Mouse (Mus musculus) bone marrow macrophage, adult 2 months (primary cell): ENCODE measurements around the gene Kcnk5. TPM values are rescaled to one million over a fixed set of nuclear protein-coding genes. Genes with fewer than 3 reads are reported as not detected.

Experiments used
- H3K27ac ChIP-seq: 2 replicates; pipeline ENCODE4 v1.5.1; 2012; ENCODE audit warnings: low read depth, low read length; ENCODE audit not compliant: insufficient read depth
- H3K4me1 ChIP-seq: 2 replicates; pipeline ENCODE4 v1.6.1; 2012; ENCODE audit warnings: low read length; ENCODE audit not compliant: control insufficient read depth, insufficient read depth
- H3K4me3 ChIP-seq: 2 replicates; pipeline ENCODE4 v1.5.1; 2012; ENCODE audit warnings: mild to moderate bottlenecking, low read length, moderate library complexity; ENCODE audit not compliant: insufficient read depth
- CTCF ChIP-seq: IDR thresholded peaks from 2 replicates; pipeline ENCODE4 v1.5.1; 2012; ENCODE audit warnings: low read depth, mild to moderate bottlenecking, low read length, moderate library complexity
- POLR2A ChIP-seq: IDR thresholded peaks from 2 replicates; pipeline ENCODE4 v1.6.1; 2012; ENCODE audit warnings: mild to moderate bottlenecking, low read depth, low read length, borderline replicate concordance
- polyA plus RNA-seq: library from polyadenylated mRNA; stranded (reverse); fragments of >200 nt; gene quantifications from 2 replicates; pipeline ENCODE4 v1.2.4, GENCODE M21; 2012; ENCODE audit not compliant: missing spikeins, insufficient read depth, insufficient read length

The Kcnk5 gene
- polyA plus RNA-seq, 1 experiment: 0.16 TPM

- Histone ChIP-seq H3K27ac (no peak overlapping the region), H3K4me3 (no peak overlapping the region), H3K4me1 (no peaks in the 10 kb centered on the region)
- TF ChIP-seq POLR2A (no peak), CTCF (no peak)
Measured at GRCm38 (mm10) chr14:20128162-20128561, 53.4 kb downstream of the Kcnk5 start.

GRCm38 (mm10) chr14:20127406-20128087 is 54.1 kb downstream of the Kcnk5 start:
- Histone ChIP-seq H3K4me1 (no peaks in the 10 kb centered on the region), H3K4me3 (no peak overlapping the region), H3K27ac (no peak overlapping the region)
- TF ChIP-seq POLR2A (no peak), CTCF (no peak)

GRCm38 (mm10) chr14:20120868-20121267 is 60.7 kb downstream of the Kcnk5 start:
- Histone ChIP-seq H3K4me3 (no peak overlapping the region), H3K4me1 (no peaks in the 10 kb centered on the region), H3K27ac (no peak overlapping the region)
- TF ChIP-seq POLR2A (no peak), CTCF (no peak)

- H3K4me3 ChIP-seq: no peak overlapping the region
- no peak overlapping the region for H3K27ac ChIP-seq
- TF ChIP-seq CTCF (no peak), POLR2A (no peak)
- no peaks in the 10 kb centered on the region for H3K4me1 ChIP-seq
Measured at GRCm38 (mm10) chr14:20120012-20120411, 61.6 kb downstream of the Kcnk5 start.

- no peaks in the 10 kb centered on the region for H3K4me1 ChIP-seq
- no peak overlapping the region for H3K27ac ChIP-seq
- no peak for TF ChIP-seq POLR2A
- no peak for TF ChIP-seq CTCF
- no peak overlapping the region for H3K4me3 ChIP-seq
Measured at GRCm38 (mm10) chr14:20116149-20116605, 65.4 kb downstream of the Kcnk5 start.

- no peak overlapping the region for H3K4me3 ChIP-seq
- no peak for TF ChIP-seq POLR2A
- TF ChIP-seq CTCF: no peak
- no peaks in the 10 kb centered on the region for H3K4me1 ChIP-seq
- H3K27ac ChIP-seq: no peak overlapping the region
Measured at GRCm38 (mm10) chr14:20114951-20115350, 66.7 kb downstream of the Kcnk5 start.

GRCm38 (mm10) chr14:20113964-20114363 is 67.6 kb downstream of the Kcnk5 start:
- Histone ChIP-seq H3K27ac (no peak overlapping the region), H3K4me1 (no peaks in the 10 kb centered on the region), H3K4me3 (no peak overlapping the region)
- TF ChIP-seq POLR2A (no peak), CTCF (peak; percentile 69)

- Histone ChIP-seq H3K4me3 (no peak overlapping the region), H3K4me1 (no peaks in the 10 kb centered on the region), H3K27ac (no peak overlapping the region)
- no peak for TF ChIP-seq POLR2A
- TF ChIP-seq CTCF: no peak
Measured at GRCm38 (mm10) chr14:20113189-20113961, 68.2 kb downstream of the Kcnk5 start.

- TF ChIP-seq POLR2A (no peak), CTCF (no peak)
- Histone ChIP-seq H3K4me1 (no peaks in the 10 kb centered on the region), H3K27ac (no peak overlapping the region), H3K4me3 (no peak overlapping the region)
Measured at GRCm38 (mm10) chr14:20112218-20112617, 69.4 kb downstream of the Kcnk5 start.

- no peak for TF ChIP-seq CTCF
- TF ChIP-seq POLR2A: no peak
Measured at GRCm38 (mm10) chr14:20110945-20111344, 70.7 kb downstream of the Kcnk5 start.

GRCm38 (mm10) chr14:20106271-20106670 is 75.3 kb downstream of the Kcnk5 start:
- Histone ChIP-seq H3K4me1 (peaks cover 7% of the 10 kb centered on the region), H3K27ac (no peak overlapping the region), H3K4me3 (no peak overlapping the region)
- TF ChIP-seq CTCF (no peak), POLR2A (no peak)

More at GRCm38 (mm10) chr14:20110945-20111344, 70.7 kb downstream of the Kcnk5 start:
- Histone ChIP-seq H3K27ac (no peak overlapping the region), H3K4me3 (no peak overlapping the region), H3K4me1 (peaks cover 4% of the 10 kb centered on the region)
